Mouse (Mus musculus) layer of hippocampus, postnatal 10 days (tissue): ENCODE measurements around the gene Popdc3. TPM values are rescaled to one million over a fixed set of nuclear protein-coding genes. Genes with fewer than 3 reads are reported as not detected.
"Not testable (repeated sequence)": the region's sequence is repeated elsewhere in the genome, so short reads cannot be mapped to it uniquely, and the experiment has no call there.

Source experiments
- DNase-seq, 2 experiments: peaks; one replicate each; pipeline ENCODE4 v3.0.0; 2021; ENCODE audit warnings: low spot score in 2 of 2
- total RNA-seq, 2 experiments: library from RNA; stranded (reverse); gene quantifications; 2 replicates each; pipeline ENCODE4 v1.2.3; 2021

Gene Popdc3
- total RNA-seq, 2 experiments from 2014 or later: 8.5 to 8.6 TPM

DNA sequence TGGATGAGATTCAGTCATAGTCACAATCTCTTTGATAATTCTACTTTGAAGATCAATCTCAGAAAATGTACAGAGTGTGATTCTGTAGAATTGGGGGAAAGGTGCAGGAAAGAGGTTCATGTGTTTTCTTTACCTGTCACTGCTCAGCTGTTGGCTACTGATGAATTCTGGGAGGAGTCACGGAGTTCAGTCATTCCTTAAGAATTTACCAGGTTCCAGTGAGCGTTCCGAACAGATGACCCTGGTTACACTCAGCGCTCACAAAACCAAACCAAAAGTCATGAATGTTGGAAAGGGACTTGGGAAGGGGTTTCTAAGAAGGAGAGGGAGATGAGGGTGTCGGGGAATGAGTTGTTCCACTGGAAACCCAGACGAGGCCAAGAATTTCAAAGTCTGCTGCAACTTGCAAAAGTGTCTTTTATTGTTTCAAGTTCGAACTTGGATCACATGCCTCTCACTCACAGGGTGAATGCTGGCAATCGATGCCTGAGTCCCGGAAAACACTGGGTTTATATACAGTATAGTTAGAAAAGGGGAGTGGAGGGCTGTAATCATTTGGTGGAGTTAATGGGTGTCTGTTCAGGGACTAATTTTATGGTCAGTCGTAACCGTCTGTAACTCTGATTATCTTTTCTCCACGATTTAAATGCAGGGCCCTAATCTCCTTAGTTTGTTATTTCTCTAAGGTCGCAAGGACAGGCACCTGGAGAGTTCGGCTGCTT is 125.6 kb downstream of the Popdc3 start:
- DNase-seq: no peak

GRCm38 (mm10) chr10:45305173-45305572 is 127.3 kb downstream of the Popdc3 start:
- no peak for DNase-seq

- no peak for DNase-seq
These were observed 133.2 kb downstream of the Popdc3 start for GRCm38 (mm10) chr10:45311129-45311528.

- DNase-seq: no peak
These were observed 133.7 kb downstream of the Popdc3 start for GRCm38 (mm10) chr10:45311624-45312023.

GRCm38 (mm10) chr10:45314865-45315264 is 137.0 kb downstream of the Popdc3 start:
- no peak for DNase-seq

DNA sequence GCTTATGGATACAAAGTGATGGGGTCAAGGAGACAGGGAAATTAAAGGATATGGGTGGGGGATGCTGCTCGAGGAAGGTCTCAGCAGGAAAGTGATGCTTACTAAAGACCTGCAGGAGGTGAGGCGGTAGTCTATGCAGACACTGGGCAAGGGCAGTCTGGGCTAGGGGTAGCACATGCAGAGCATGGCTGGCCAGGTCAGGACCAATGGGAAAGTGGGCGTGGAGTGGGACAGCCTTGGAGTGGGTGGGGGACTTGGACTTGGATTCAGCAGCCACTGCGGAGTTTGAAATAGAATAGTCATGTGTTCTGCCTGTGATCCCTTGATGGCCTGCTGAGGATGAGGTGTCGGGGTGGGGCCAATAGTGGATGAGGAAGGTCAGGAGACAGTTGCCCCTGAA is 141.0 kb downstream of the Popdc3 start:
- no peak for DNase-seq

GRCm38 (mm10) chr10:45320296-45320695 is 142.4 kb downstream of the Popdc3 start:
- DNase-seq: no peak

DNA sequence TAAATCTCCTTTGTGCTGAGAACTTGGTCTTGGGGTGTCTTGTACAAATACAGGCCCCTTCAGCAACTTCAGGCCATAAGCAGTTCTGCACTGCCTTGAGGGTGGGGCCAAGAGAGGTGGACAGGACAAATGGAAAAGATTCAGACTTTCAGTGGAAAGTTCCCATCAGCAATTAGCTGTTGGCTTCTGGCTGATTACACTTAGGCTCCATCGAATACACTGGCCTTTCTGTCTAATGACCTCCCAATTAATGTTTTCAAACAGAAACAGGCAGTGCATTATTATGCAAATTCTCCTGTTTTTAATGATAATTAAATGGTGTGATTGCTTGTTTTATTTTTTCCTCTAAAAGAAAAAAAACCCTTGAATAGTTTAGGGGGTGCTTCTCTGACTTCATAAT is 146.3 kb downstream of the Popdc3 start:
- no peak for DNase-seq

GRCm38 (mm10) chr10:45328196-45329000 is 150.5 kb downstream of the Popdc3 start:
- no peak for DNase-seq

- no peak for DNase-seq
These were observed 157.0 kb downstream of the Popdc3 start for GRCm38 (mm10) chr10:45334925-45335324.

GRCm38 (mm10) chr10:45335434-45336422 is 157.8 kb downstream of the Popdc3 start, which contains the start of gene Bves:
Gene Bves (plus strand): TSS chr10:45335772.
- DNase-seq: peak; percentile 38 to 59

DNA sequence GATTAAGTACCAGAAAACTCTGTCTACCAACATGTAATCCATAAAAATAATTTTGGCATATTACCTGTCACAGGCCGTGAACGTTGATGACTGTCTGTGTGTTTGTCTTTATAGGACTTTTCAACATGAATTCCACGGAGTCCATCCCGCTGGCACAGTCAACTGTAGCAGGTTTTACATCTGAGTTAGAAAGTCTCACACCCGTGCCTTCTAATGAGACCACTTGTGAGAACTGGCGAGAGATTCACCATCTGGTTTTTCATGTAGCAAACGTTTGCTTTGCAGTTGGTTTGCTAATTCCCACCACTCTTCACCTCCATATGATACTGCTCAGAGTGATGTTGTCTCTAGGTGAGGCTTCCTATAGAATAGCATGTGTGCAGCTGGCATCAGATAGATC is 161.2 kb downstream of the Popdc3 start:
- no peak for DNase-seq

DNA sequence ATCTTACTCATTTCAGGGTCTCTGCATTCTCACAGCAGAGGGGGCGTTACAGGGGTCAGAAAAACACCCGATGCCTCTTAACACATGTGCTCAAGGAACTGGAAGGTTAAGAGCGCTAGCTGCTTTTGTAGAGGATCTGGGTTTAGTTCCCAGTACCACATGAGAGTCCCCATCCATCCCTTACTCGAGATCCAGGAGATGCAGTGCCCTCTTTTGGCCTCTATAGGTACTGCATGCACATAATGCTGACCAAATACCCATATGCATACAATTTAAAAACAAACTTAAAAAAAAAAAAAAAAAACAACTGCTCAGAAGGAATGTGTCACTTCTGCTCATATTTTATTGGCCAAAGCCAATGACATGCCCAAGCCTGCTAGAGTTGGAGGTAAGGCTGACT is 166.5 kb downstream of the Popdc3 start:
- no peak for DNase-seq

- no peak for DNase-seq
These were observed 167.3 kb downstream of the Popdc3 start for GRCm38 (mm10) chr10:45345217-45345616.

GRCm38 (mm10) chr10:45348143-45348542 is 170.2 kb downstream of the Popdc3 start:
- DNase-seq: not testable (repeated sequence)

GRCm38 (mm10) chr10:45356091-45356490 is 178.2 kb downstream of the Popdc3 start:
- DNase-seq: no peak

DNA sequence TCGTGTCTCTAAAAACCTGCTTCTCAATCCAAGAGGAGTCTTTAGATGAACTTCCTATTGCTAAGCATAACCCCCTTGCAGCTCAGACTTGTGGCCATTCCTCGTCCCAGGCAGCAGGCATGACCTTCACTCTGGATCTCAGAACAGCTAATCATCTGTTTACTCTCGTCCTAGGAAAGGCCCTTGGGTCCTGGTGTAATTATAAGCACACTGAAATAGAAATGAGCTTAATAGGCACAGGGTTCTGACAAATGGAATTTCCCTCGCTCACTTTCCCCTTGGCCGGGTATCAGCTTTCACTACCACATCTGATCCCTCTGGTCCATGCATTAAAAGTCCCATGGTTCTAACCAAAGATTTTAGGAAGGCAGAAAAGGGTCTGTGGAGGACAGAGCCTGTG is 185.5 kb downstream of the Popdc3 start:
- no peak for DNase-seq

GRCm38 (mm10) chr10:45366987-45367705 is 189.2 kb downstream of the Popdc3 start:
- no peak for DNase-seq
